Mouse (Mus musculus) myocyte (in vitro differentiated cells): ENCODE results near the gene Unk.

Experiments
- E2F4 ChIP-seq: IDR thresholded peaks from one replicate; pipeline ENCODE4 v1.6.1; 2011; ENCODE audit warnings: mild to moderate bottlenecking, control low read depth, moderate library complexity; ENCODE audit not compliant: insufficient read depth
- MAX ChIP-seq: IDR thresholded peaks from one replicate; pipeline ENCODE4 v1.6.1; 2011; ENCODE audit warnings: low read depth, mild to moderate bottlenecking, control low read depth
- MYOD1 ChIP-seq, 3 experiments: IDR thresholded peaks; one replicate each; pipeline ENCODE4 v1.6.1; 2011; ENCODE audit warnings: control low read depth in 2 of 3, low read depth in 2 of 3, mild to moderate bottlenecking in 2 of 3, moderate library complexity in 1 of 3; ENCODE audit not compliant: insufficient read length in 2 of 3, control insufficient read depth in 1 of 3
- POLR2A ChIP-seq: IDR thresholded peaks from one replicate; pipeline ENCODE4 v1.6.1; 2011; ENCODE audit warnings: low read depth, mild to moderate bottlenecking, control low read depth, moderate library complexity; ENCODE audit not compliant: insufficient read length
- POLR2AphosphoS2 ChIP-seq: IDR thresholded peaks from one replicate; pipeline ENCODE4 v1.6.1; 2011; ENCODE audit warnings: low read depth, control low read depth; ENCODE audit not compliant: insufficient read length
- USF1 ChIP-seq: IDR thresholded peaks from one replicate; pipeline ENCODE4 v1.6.1; 2011; ENCODE audit warnings: low read depth, mild to moderate bottlenecking, control low read depth, moderate library complexity

DNA sequence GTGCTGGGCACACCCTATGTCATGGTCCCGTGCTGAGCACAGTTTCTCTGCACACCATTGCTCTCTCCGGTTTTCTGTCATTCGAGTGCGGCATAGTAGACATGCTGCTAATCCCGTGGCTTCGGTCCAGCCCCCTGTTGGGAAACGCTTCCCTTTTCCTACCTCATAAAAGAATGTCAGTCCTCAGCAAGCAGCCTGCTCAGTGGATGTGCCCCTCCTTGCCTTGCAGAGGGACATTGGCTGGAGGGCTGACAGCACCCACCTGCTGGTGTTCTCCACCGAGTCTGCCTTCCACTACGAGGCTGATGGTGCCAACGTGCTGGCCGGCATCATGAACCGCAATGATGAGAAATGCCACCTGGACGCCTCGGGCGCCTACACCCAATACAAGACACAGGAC, 47.6 kb upstream of the Unk start:
- no peak for TF ChIP-seq USF1
- no peak for TF ChIP-seq POLR2A
- TF ChIP-seq E2F4, result no peak
- no peak for TF ChIP-seq MAX
- no peak for TF ChIP-seq POLR2AphosphoS2
- TF ChIP-seq MYOD1 (IDR thresholded peaks at IDR 0.05; ENCODE audit: control insufficient read depth in 1 of 3, insufficient read length in 2 of 3, low read depth in 2 of 3), result no peak
